Mouse (Mus musculus) liver, embryonic 12.5 days (tissue): Measurements from ENCODE around the gene Psmd9. TPM values are rescaled to one million over a fixed set of nuclear protein-coding genes. Genes with fewer than 3 reads are reported as not detected.
"Not testable (repeated sequence)": the region's sequence is repeated elsewhere in the genome, so short reads cannot be mapped to it uniquely, and the experiment has no call there.

Experiments
- ATAC-seq: fragments of 200-750 bp; cut with Nextera tagmentation; 2 replicates; pipeline ENCODE4 v1.8.0; 2017; ENCODE audit warnings: moderate number of reproducible peaks, mild to moderate bottlenecking, moderate library complexity
- H3K27ac ChIP-seq: fragments of 300-500 bp; sonication (generic); 2 replicates; pipeline ENCODE4 v1.5.1; 2016; ENCODE audit warnings: mild to moderate bottlenecking
- H3K27me3 ChIP-seq: fragments of 300-500 bp; sonication (generic); replicated peaks from 2 replicates; pipeline ENCODE4 v1.6.1; 2016; ENCODE audit warnings: mild to moderate bottlenecking, moderate library complexity
- H3K36me3 ChIP-seq: fragments of 300-500 bp; sonication (generic); 2 replicates; pipeline ENCODE4 v1.6.1; 2016; ENCODE audit warnings: mild to moderate bottlenecking, moderate library complexity
- H3K4me1 ChIP-seq: fragments of 300-500 bp; sonication (generic); 2 replicates; pipeline ENCODE4 v1.6.1; 2016
- H3K4me2 ChIP-seq: fragments of 300-500 bp; sonication (generic); 2 replicates; pipeline ENCODE4 v1.6.1; 2016; ENCODE audit warnings: mild to moderate bottlenecking, moderate library complexity
- H3K4me3 ChIP-seq: fragments of 300-500 bp; sonication (generic); 2 replicates; pipeline ENCODE4 v1.5.1; 2016; ENCODE audit warnings: mild to moderate bottlenecking, moderate library complexity
- H3K9ac ChIP-seq: fragments of 300-500 bp; sonication (generic); 2 replicates; pipeline ENCODE4 v1.6.1; 2016; ENCODE audit warnings: mild to moderate bottlenecking, moderate library complexity
- H3K9me3 ChIP-seq: fragments of 300-500 bp; sonication (generic); replicated peaks from 2 replicates; pipeline ENCODE4 v1.6.1; 2016; ENCODE audit warnings: mild to moderate bottlenecking, moderate library complexity
- WGBS: fragments of 180-500 bp; shearing (Covaris S2); methylation state at CpG from one replicate; pipeline ENCODE4 v1.1.7; 2016; ENCODE audit not compliant: insufficient replicate concordance; 5-methylcytosine and 5-hydroxymethylcytosine counted together
- polyA plus RNA-seq: library from polyadenylated mRNA; unstranded; fragments of >200 nt; fragmentation: Nextera tagmentation; extraction: Ambion mirVana; gene quantifications from 2 replicates; pipeline ENCODE4 v1.2.1, GENCODE M21; 2016

Psmd9 gene
- polyA plus RNA-seq, 1 experiment from 2014 or later = 77.4 TPM

- H3K27me3 ChIP-seq = no peaks in the 10 kb centered on the region
- peak; percentile 53 for ATAC-seq
- H3K27ac ChIP-seq = peak overlapping the region; percentile 89
- peak overlapping the region; percentile 32 for H3K4me2 ChIP-seq
- no peaks in the 10 kb centered on the region for H3K9me3 ChIP-seq
- no peaks in the 10 kb centered on the region for H3K36me3 ChIP-seq
- H3K4me3 ChIP-seq = no peak overlapping the region
- peaks cover 30% of the 10 kb centered on the region for H3K4me1 ChIP-seq
- WGBS = 70% methylated on average over 7 of the region's 7 CpGs
- 0 out of 2 replicates have a peak overlapping the region, but pooled peaks have one; percentile 2 for H3K9ac ChIP-seq
Measured at GRCm38 (mm10) chr5:123201523-123201892, 32.3 kb downstream of the Psmd9 start.

GRCm38 (mm10) chr5:123201987-123202386 lies 32.8 kb downstream of the Psmd9 start:
- Histone ChIP-seq H3K9ac (0 out of 2 replicates have a peak overlapping the region, but pooled peaks have one; percentile 2), H3K27ac (peak overlapping the region; percentile 89)
- 56% methylated on average over 5 of the region's 5 CpGs for WGBS

GRCm38 (mm10) chr5:123202771-123203170 lies 33.6 kb downstream of the Psmd9 start:
- H3K27me3 ChIP-seq, H3K4me2 ChIP-seq, H3K9ac ChIP-seq, ATAC-seq, H3K4me3 ChIP-seq, H3K9me3 ChIP-seq, H3K27ac ChIP-seq, H3K36me3 ChIP-seq: not testable (repeated sequence)
- peaks cover 30% of the 10 kb centered on the region for H3K4me1 ChIP-seq
- WGBS = 37% methylated on average over 4 of the region's 4 CpGs

More at GRCm38 (mm10) chr5:123201987-123202386, 32.8 kb downstream of the Psmd9 start:
- Histone ChIP-seq H3K4me2 (peak overlapping the region; percentile 32; the same call in 1 of the 2 replicates), H3K36me3 (no peaks in the 10 kb centered on the region), H3K9me3 (no peaks in the 10 kb centered on the region), H3K4me1 (peaks cover 30% of the 10 kb centered on the region), H3K4me3 (no peak overlapping the region), H3K27me3 (no peaks in the 10 kb centered on the region)
- ATAC-seq = peak; percentile 67

GRCm38 (mm10) chr5:123203591-123203990 lies 34.4 kb downstream of the Psmd9 start:
- not testable (repeated sequence) for H3K9me3 ChIP-seq, H3K4me3 ChIP-seq, H3K27ac ChIP-seq, H3K4me2 ChIP-seq, H3K9ac ChIP-seq, ATAC-seq, H3K27me3 ChIP-seq, H3K36me3 ChIP-seq
- peaks cover 28% of the 10 kb centered on the region for H3K4me1 ChIP-seq
- 71% methylated on average over 7 of the region's 7 CpGs for WGBS

- H3K27me3 ChIP-seq, H3K9me3 ChIP-seq, H3K36me3 ChIP-seq, H3K4me3 ChIP-seq: not testable (repeated sequence)
- WGBS = 20% methylated on average over 4 of the region's 5 CpGs
- Histone ChIP-seq H3K4me1 (peaks cover 22% of the 10 kb centered on the region), H3K9ac (peak overlapping the region; percentile 65; the same call in 1 of the 2 replicates), H3K27ac (peak overlapping the region; percentile 90), H3K4me2 (peak overlapping the region; percentile 49)
- peak; percentile 83 for ATAC-seq
Measured at GRCm38 (mm10) chr5:123222346-123223050, 53.3 kb downstream of the Psmd9 start.

GRCm38 (mm10) chr5:123223051-123223410 lies 53.8 kb downstream of the Psmd9 start:
- no peaks in the 10 kb centered on the region for H3K36me3 ChIP-seq
- peaks cover 27% of the 10 kb centered on the region for H3K4me1 ChIP-seq
- peak overlapping the region; percentile 90 for H3K27ac ChIP-seq
- no peaks in the 10 kb centered on the region for H3K27me3 ChIP-seq
- WGBS = 32% methylated on average over 4 of the region's 4 CpGs
- H3K4me2 ChIP-seq = peak overlapping the region; percentile 49
- no peak overlapping the region for H3K4me3 ChIP-seq
- H3K9ac ChIP-seq = peak overlapping the region; percentile 65
- peaks cover 5% of the 10 kb centered on the region; the same call in 1 of the 2 replicates for H3K9me3 ChIP-seq
- peak; percentile 81 for ATAC-seq

- not testable (repeated sequence) for ATAC-seq, H3K4me2 ChIP-seq, H3K9ac ChIP-seq, H3K36me3 ChIP-seq, H3K4me3 ChIP-seq, H3K9me3 ChIP-seq, H3K27me3 ChIP-seq
- Histone ChIP-seq H3K27ac (peak overlapping the region; percentile 72), H3K4me1 (peaks cover 30% of the 10 kb centered on the region)
- WGBS = 51% methylated on average over 6 of the region's 6 CpGs
Measured at GRCm38 (mm10) chr5:123223861-123224260, 54.6 kb downstream of the Psmd9 start.

- WGBS = 81% methylated on average over 7 of the region's 7 CpGs
Measured at GRCm38 (mm10) chr5:123226851-123227250, 57.6 kb downstream of the Psmd9 start.

GRCm38 (mm10) chr5:123227762-123228523 lies 58.7 kb downstream of the Psmd9 start:
- Histone ChIP-seq H3K4me2 (peak overlapping the region; percentile 79), H3K36me3 (peaks cover 18% of the 10 kb centered on the region), H3K4me3 (peak overlapping the region; percentile 72), H3K27me3 (no peaks in the 10 kb centered on the region), H3K4me1 (peaks cover 43% of the 10 kb centered on the region), H3K9me3 (no peaks in the 10 kb centered on the region), H3K27ac (peak overlapping the region; percentile 73), H3K9ac (peak overlapping the region; percentile 79)
- 1% methylated on average over 42 of the region's 42 CpGs for WGBS
- ATAC-seq = peak; percentile 79

More at GRCm38 (mm10) chr5:123226851-123227250, 57.6 kb downstream of the Psmd9 start:
- Histone ChIP-seq H3K27me3 (no peaks in the 10 kb centered on the region), H3K4me2 (no peak overlapping the region), H3K36me3 (peaks cover 15% of the 10 kb centered on the region), H3K4me1 (peaks cover 41% of the 10 kb centered on the region), H3K27ac (no peak overlapping the region), H3K9me3 (no peaks in the 10 kb centered on the region), H3K4me3 (no peak overlapping the region), H3K9ac (no peak overlapping the region)
- no peak for ATAC-seq

GRCm38 (mm10) chr5:123228524-123228922 lies 59.3 kb downstream of the Psmd9 start:
- peak overlapping the region; percentile 79 for H3K9ac ChIP-seq
- H3K27me3 ChIP-seq = no peaks in the 10 kb centered on the region
- H3K36me3 ChIP-seq = peaks cover 23% of the 10 kb centered on the region
- peaks cover 43% of the 10 kb centered on the region for H3K4me1 ChIP-seq
- H3K27ac ChIP-seq = peak overlapping the region; percentile 73
- ATAC-seq = no peak
- WGBS = 6% methylated on average over 15 of the region's 15 CpGs
- H3K9me3 ChIP-seq = no peaks in the 10 kb centered on the region
- peak overlapping the region; percentile 72 for H3K4me3 ChIP-seq
- peak overlapping the region; percentile 79 for H3K4me2 ChIP-seq

GRCm38 (mm10) chr5:123229296-123229695 lies 60.1 kb downstream of the Psmd9 start:
- peak overlapping the region; percentile 56 for H3K9ac ChIP-seq
- peak overlapping the region; percentile 64 for H3K27ac ChIP-seq
- 77% methylated on average over 6 of the region's 6 CpGs for WGBS
- H3K27me3 ChIP-seq = no peaks in the 10 kb centered on the region
- ATAC-seq = no peak
- H3K36me3 ChIP-seq = peaks cover 26% of the 10 kb centered on the region
- peak overlapping the region; percentile 72 for H3K4me3 ChIP-seq
- H3K4me1 ChIP-seq = peaks cover 44% of the 10 kb centered on the region
- peak overlapping the region; percentile 79 for H3K4me2 ChIP-seq
- no peaks in the 10 kb centered on the region for H3K9me3 ChIP-seq

GRCm38 (mm10) chr5:123232180-123232579 lies 63.0 kb downstream of the Psmd9 start:
- Histone ChIP-seq H3K9ac (no peak overlapping the region), H3K27me3 (no peaks in the 10 kb centered on the region), H3K9me3 (no peaks in the 10 kb centered on the region), H3K27ac (no peak overlapping the region), H3K36me3 (peaks cover 53% of the 10 kb centered on the region), H3K4me2 (no peak overlapping the region), H3K4me3 (no peak overlapping the region), H3K4me1 (peaks cover 48% of the 10 kb centered on the region)
- ATAC-seq = no peak
- WGBS = 53% methylated on average over 2 of the region's 2 CpGs
